Mouse (Mus musculus): Measurements from ENCODE around the gene Spag6l. TPM values are rescaled to one million over a fixed set of nuclear protein-coding genes. Genes with fewer than 3 reads are reported as not detected.

Spag6l gene
- polyA plus RNA-seq, 1 experiment from 2014 or later, result 0.77 TPM

DNA sequence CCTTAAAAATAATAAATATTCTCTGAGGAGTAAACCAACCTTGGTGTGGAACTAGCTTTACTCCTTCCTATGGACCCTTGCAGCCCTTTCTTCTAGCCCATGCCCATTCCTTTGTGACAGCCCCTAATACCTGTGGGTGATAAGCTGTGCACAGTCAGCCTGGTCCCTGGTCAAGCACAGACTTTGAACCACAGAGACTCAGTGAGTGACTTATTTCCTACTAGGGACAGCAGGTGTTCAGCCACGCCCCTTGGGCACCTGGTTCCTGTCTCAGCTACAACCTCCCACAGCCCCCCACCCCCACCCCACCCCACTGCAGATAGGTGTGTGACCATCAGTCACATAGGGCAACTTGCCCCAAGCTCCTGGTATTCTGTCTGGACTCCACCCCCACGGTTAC lies 22.9 kb downstream of the Spag6l start:
- Histone ChIP-seq H3K27me3 (ENCODE audit: control insufficient read depth, insufficient read depth, low read length) (no peaks in the 10 kb centered on the region), H3K9me3 (ENCODE audit: control insufficient read depth, low read length) (no peaks in the 10 kb centered on the region), H3K4me2 (replicated peaks; ENCODE audit: low read depth, low read length) (no peak overlapping the region), H3K4me3 (ENCODE audit: low read length) (no peak overlapping the region), H3K4me1 (ENCODE audit: control insufficient read depth, insufficient read depth, low read length) (no peaks in the 10 kb centered on the region), H3K9ac (ENCODE audit: low read depth, low read length) (no peak overlapping the region), H3K36me3 (ENCODE audit: control insufficient read depth, insufficient read depth, low read length) (no peaks in the 10 kb centered on the region), H3K27ac (ENCODE audit: low read depth, low read length) (no peak overlapping the region)
- WGBS, result 74% methylated on average over 2 of the region's 2 CpGs
- no peak for ATAC-seq (ENCODE audit: low FRiP score, low TSS enrichment)

Other genes with a start within 250 kb of the Spag6l start
- 11.7 and 16.2 TPM in 2 replicates for gene Fgd4, start 228.9 kb downstream of the Spag6l start, polyA plus RNA-seq (2014; fragmentation: Nextera tagmentation; extraction: Ambion mirVana)
- gene Olfr19, start 153.1 kb downstream of the Spag6l start, polyA plus RNA-seq (2014; fragmentation: Nextera tagmentation; extraction: Ambion mirVana), result not detected in 2 replicates
- not detected in 2 replicates for gene Igll1, start 34.5 kb upstream of the Spag6l start, polyA plus RNA-seq (2014; fragmentation: Nextera tagmentation; extraction: Ambion mirVana)
- gene Top3b, start 41.3 kb upstream of the Spag6l start, polyA plus RNA-seq (2014; fragmentation: Nextera tagmentation; extraction: Ambion mirVana), result 55.6 and 81.4 TPM in 2 replicates
- 1.7 and 2.8 TPM in 2 replicates for gene Vpreb1, start 41.4 kb upstream of the Spag6l start, polyA plus RNA-seq (2014; fragmentation: Nextera tagmentation; extraction: Ambion mirVana)
- 11.0 and 21.3 TPM in 2 replicates for gene Ppm1f, start 67.0 kb upstream of the Spag6l start, polyA plus RNA-seq (2014; fragmentation: Nextera tagmentation; extraction: Ambion mirVana)
- gene Mapk1, start 153.9 kb upstream of the Spag6l start, polyA plus RNA-seq (2014; fragmentation: Nextera tagmentation; extraction: Ambion mirVana), result 197 and 210 TPM in 2 replicates
- gene Ypel1, start 240.2 kb upstream of the Spag6l start, polyA plus RNA-seq (2014; fragmentation: Nextera tagmentation; extraction: Ambion mirVana), result 50.1 and 54.5 TPM in 2 replicates

All from kidney, embryonic 14.5 days (tissue).